Mouse (Mus musculus) left cerebral cortex, postnatal 25 days (tissue): ENCODE measurements around the gene Tuba4a. TPM values are rescaled to one million over a fixed set of nuclear protein-coding genes. Genes with fewer than 3 reads are reported as not detected.

ENCODE experiments used
- DNase-seq, 2 experiments: peaks; one replicate each; pipeline ENCODE4 v3.0.0; 2022; ENCODE audit warnings: low spot score in 2 of 2, mixed read lengths in 1 of 2
- intact Hi-C: fragments of 180-260 bp; cut with DNase I; formaldehyde crosslinking; loops from one replicate; pipeline ENCODE4 v1.15.1; 2025
- total RNA-seq, 2 experiments: library from RNA; stranded (reverse); gene quantifications; 2 replicates each; pipeline ENCODE4 v1.2.3; 2021

The Tuba4a gene
- 100 to 1,000 TPM; 682 to 699 TPM for total RNA-seq

- intact Hi-C loops: loop anchor here (1.0 kb wide), 1 partner anchor 17 kb away; the partner anchor contains the start of gene Dnajb2
- no peak for DNase-seq
Observed at GRCm38 (mm10) chr1:75219531-75219930, at the start of gene Tuba4a. Gene Tuba4a (minus strand): TSS chr1:75219865.

- DNase-seq: peak; percentile 76 to 95
- intact Hi-C loops: no loop called here
Observed at GRCm38 (mm10) chr1:75264091-75264880, 44.6 kb upstream of the Tuba4a start, which contains the start of gene Ptprn. Gene Ptprn (minus strand): TSS chr1:75264502.

- peak; percentile 62 to 84 for DNase-seq
- intact Hi-C loops: loop anchor here (2.0 kb wide), 1 partner anchor 28 kb away; no protein-coding TSS in a partner anchor
Observed at GRCm38 (mm10) chr1:75262969-75263951, 43.6 kb upstream of the Tuba4a start.

- no peak for DNase-seq
- intact Hi-C loops: no loop called here
Observed at GRCm38 (mm10) chr1:75261278-75261677, 41.6 kb upstream of the Tuba4a start.

GRCm38 (mm10) chr1:75255516-75256046 lies 35.9 kb upstream of the Tuba4a start:
- intact Hi-C loops: no loop called here
- DNase-seq: no peak

GRCm38 (mm10) chr1:75254625-75255013 lies 35.0 kb upstream of the Tuba4a start:
- no peak for DNase-seq
- intact Hi-C loops: no loop called here

GRCm38 (mm10) chr1:75253849-75254624 lies 34.4 kb upstream of the Tuba4a start:
- peak; percentile 85 to 88 for DNase-seq
- intact Hi-C loops: no loop called here

GRCm38 (mm10) chr1:75253029-75253428 lies 33.4 kb upstream of the Tuba4a start:
- DNase-seq: no peak
- intact Hi-C loops: no loop called here

GRCm38 (mm10) chr1:75252308-75252707 lies 32.6 kb upstream of the Tuba4a start:
- DNase-seq: no peak
- intact Hi-C loops: no loop called here

- peak; percentile 70 to 76 for DNase-seq
- intact Hi-C loops: no loop called here
Observed at GRCm38 (mm10) chr1:75251112-75251970, 31.7 kb upstream of the Tuba4a start.

- intact Hi-C loops: no loop called here
- DNase-seq: no peak
Observed at GRCm38 (mm10) chr1:75250498-75250897, 30.8 kb upstream of the Tuba4a start.

GRCm38 (mm10) chr1:75248041-75248772 lies 28.5 kb upstream of the Tuba4a start:
- intact Hi-C loops: no loop called here
- DNase-seq: peak in 1 of 2 experiments; percentile 58

- no peak for DNase-seq
- intact Hi-C loops: no loop called here
Observed at GRCm38 (mm10) chr1:75247071-75247930, 27.6 kb upstream of the Tuba4a start.

- peak; percentile 73 to 86 for DNase-seq
- intact Hi-C loops: no loop called here
Observed at GRCm38 (mm10) chr1:75244836-75245235, 25.2 kb upstream of the Tuba4a start.

GRCm38 (mm10) chr1:75244175-75244826 lies 24.6 kb upstream of the Tuba4a start:
- DNase-seq: peak in 1 of 2 experiments; percentile 55
- intact Hi-C loops: no loop called here

- DNase-seq: no peak
Observed at GRCm38 (mm10) chr1:75243411-75243810, 23.7 kb upstream of the Tuba4a start.

More at GRCm38 (mm10) chr1:75243411-75243810, 23.7 kb upstream of the Tuba4a start:
- intact Hi-C loops: no loop called here
